ENCODE assay signal across 28 mouse cellular contexts in genomic region chr3:157393903-157394302, GRCm38 (mm10).
"Had no signal": no experiment of that assay in that cellular context is flagged by ENCODE, and none has a peak within 500 bp of the region (broad histone marks: within the 10 kb centered on the region; RNA-seq: fewer than 3 reads in every experiment).

No protein-coding gene starts in this region.

- H3K27ac ChIP-seq: embryonic facial prominence, embryonic 10.5 days; embryonic facial prominence, embryonic 12.5 days; embryonic facial prominence, embryonic 13.5 days; embryonic facial prominence, embryonic 15.5 days; forebrain, embryonic 10.5 days; forebrain, embryonic 12.5 days; forebrain, embryonic 13.5 days; forebrain, embryonic 15.5 days; gastrocnemius, adult 2 months; heart, adult 2 months had no signal

- DNase-seq: cerebellum, adult 2 months; cerebellum, adult 8-10 months; cerebellum, adult 9-10 months; cerebellum, adult 9-11 months; cerebellum, postnatal 10 days; cerebellum, postnatal 14 days; cerebellum, postnatal 25 days; cerebellum, postnatal 36 days; embryo, embryonic 11 days; forebrain, postnatal 0 days; gastrocnemius, adult 2 months; gastrocnemius, postnatal 10 days; gastrocnemius, postnatal 14 days; gastrocnemius, postnatal 25 days; gastrocnemius, postnatal 36 days; heart, adult 18-20 months; heart, adult 2 months had no signal

- ATAC-seq: forebrain, embryonic 13.5 days; forebrain, embryonic 14.5 days; forebrain, embryonic 15.5 days; forebrain, embryonic 16.5 days; forebrain, postnatal 0 days had no signal

- H3K4me3 ChIP-seq: embryonic facial prominence, embryonic 10.5 days; embryonic facial prominence, embryonic 12.5 days; embryonic facial prominence, embryonic 13.5 days; embryonic facial prominence, embryonic 15.5 days; erythroblast, embryonic 14.5 days; forebrain, embryonic 10.5 days; forebrain, embryonic 12.5 days; forebrain, embryonic 13.5 days; forebrain, embryonic 15.5 days; gastrocnemius, adult 2 months; heart, adult 2 months had no signal
